Mouse (Mus musculus) liver, postnatal 0 days (tissue): ENCODE data around the gene Rpl31. TPM values are rescaled to one million over a fixed set of nuclear protein-coding genes. Genes with fewer than 3 reads are reported as not detected.

ENCODE experiments used
- ATAC-seq: fragments of 200-750 bp; cut with Nextera tagmentation; 2 replicates; pipeline ENCODE4 v1.8.0; 2017; ENCODE audit warnings: mild to moderate bottlenecking, moderate library complexity
- DNase-seq: peaks from one replicate; pipeline ENCODE4 v3.0.0-alpha.2; 2016
- H3K27ac ChIP-seq: fragments of 300-500 bp; sonication (generic); 2 replicates; pipeline ENCODE4 v1.5.1; 2014; ENCODE audit warnings: antibody characterized with exemption, moderate library complexity, mild to moderate bottlenecking, low read depth
- H3K27me3 ChIP-seq: fragments of 300-500 bp; sonication (generic); 2 replicates; pipeline ENCODE4 v1.6.1; 2014; ENCODE audit warnings: low read length, control low read depth, mixed read lengths; ENCODE audit not compliant: insufficient read depth
- H3K36me3 ChIP-seq: fragments of 300-500 bp; sonication (generic); replicated peaks from 2 replicates; pipeline ENCODE4 v1.6.1; 2014; ENCODE audit warnings: mild to moderate bottlenecking, control low read depth, low read length, moderate library complexity, mixed read lengths; ENCODE audit not compliant: insufficient read depth
- H3K4me1 ChIP-seq: fragments of 300-500 bp; sonication (generic); 2 replicates; pipeline ENCODE4 v1.6.1; 2014; ENCODE audit warnings: antibody characterized with exemption, mild to moderate bottlenecking, control low read depth; ENCODE audit not compliant: insufficient read depth
- H3K4me2 ChIP-seq: fragments of 300-500 bp; sonication (generic); 2 replicates; pipeline ENCODE4 v1.6.1; 2014; ENCODE audit warnings: low read depth, mild to moderate bottlenecking, low read length, moderate library complexity, mixed read lengths
- H3K4me3 ChIP-seq: fragments of 300-500 bp; sonication (generic); 2 replicates; pipeline ENCODE4 v1.5.1; 2014; ENCODE audit warnings: low read depth, low read length
- H3K9ac ChIP-seq: fragments of 300-500 bp; sonication (generic); replicated peaks from 2 replicates; pipeline ENCODE4 v1.6.1; 2014; ENCODE audit warnings: mild to moderate bottlenecking, moderate library complexity
- H3K9me3 ChIP-seq: fragments of 300-500 bp; sonication (generic); 2 replicates; pipeline ENCODE4 v1.6.1; 2016; ENCODE audit warnings: mild to moderate bottlenecking, control low read depth, low read length, mixed read lengths
- CTCF ChIP-seq: sonication (generic); IDR thresholded peaks from 2 replicates; pipeline ENCODE4 v1.5.1; 2016; ENCODE audit warnings: antibody characterized with exemption, low read depth
- EP300 ChIP-seq: IDR thresholded peaks from 2 replicates; pipeline ENCODE4 v1.6.1; 2016; ENCODE audit warnings: antibody characterized with exemption, low read depth, mild to moderate bottlenecking
- WGBS: fragments of 180-500 bp; shearing (Covaris S2); extraction: QIAGEN DNeasy Blood & Tissue Kit; methylation state at CpG from one replicate; pipeline ENCODE4 v1.1.7; 2014; ENCODE audit not compliant: insufficient replicate concordance; 5-methylcytosine and 5-hydroxymethylcytosine counted together
- polyA plus RNA-seq: library from polyadenylated mRNA; unstranded; fragments of >200 nt; fragmentation: Nextera tagmentation; extraction: Ambion mirVana; gene quantifications from 2 replicates; pipeline ENCODE4 v1.2.1, GENCODE M21; 2015

Gene Rpl31
- polyA plus RNA-seq, 1 experiment from 2014 or later, result 306 TPM

GRCm38 (mm10) chr1:39349427-39349826, 18.2 kb upstream of the Rpl31 start:
- no peak overlapping the region for H3K4me3 ChIP-seq
- WGBS, result 77% methylated on average over 7 of the region's 7 CpGs
- no peaks in the 10 kb centered on the region for H3K9me3 ChIP-seq
- H3K9ac ChIP-seq, result no peak overlapping the region
- no peak overlapping the region for H3K4me2 ChIP-seq
- no peak for DNase-seq
- 0 out of 2 replicates have a peak, but pooled peaks cover 3% of the 10 kb centered on the region for H3K36me3 ChIP-seq
- H3K27ac ChIP-seq, result no peak overlapping the region
- no peak for ATAC-seq
- TF ChIP-seq EP300 (no peak), CTCF (no peak)
- H3K4me1 ChIP-seq, result no peaks in the 10 kb centered on the region
- H3K27me3 ChIP-seq, result no peaks in the 10 kb centered on the region; the same call in 1 of the 2 replicates

- Histone ChIP-seq H3K9me3 (no peaks in the 10 kb centered on the region), H3K9ac (no peak overlapping the region), H3K4me2 (no peak overlapping the region), H3K27me3 (no peaks in the 10 kb centered on the region), H3K4me3 (no peak overlapping the region), H3K36me3 (no peaks in the 10 kb centered on the region), H3K27ac (no peak overlapping the region), H3K4me1 (no peaks in the 10 kb centered on the region; the same call in 1 of the 2 replicates)
- ATAC-seq, result no peak
- TF ChIP-seq EP300 (no peak), CTCF (peak; percentile 19; the same call in 1 of the 2 replicates)
- no peak for DNase-seq
- WGBS, result 46% methylated on average over 24 of the region's 24 CpGs
These were observed 5.7 kb upstream of the Rpl31 start for GRCm38 (mm10) chr1:39361754-39362514.

GRCm38 (mm10) chr1:39362515-39362893, 5.1 kb upstream of the Rpl31 start:
- DNase-seq (no peak), ATAC-seq (no peak)
- 49% methylated on average over 7 of the region's 7 CpGs for WGBS
- H3K4me3 ChIP-seq, result no peak overlapping the region
- no peak for TF ChIP-seq CTCF
- no peak for TF ChIP-seq EP300
- H3K27me3 ChIP-seq, result no peaks in the 10 kb centered on the region
- H3K27ac ChIP-seq, result no peak overlapping the region
- no peaks in the 10 kb centered on the region for H3K9me3 ChIP-seq
- no peaks in the 10 kb centered on the region for H3K36me3 ChIP-seq
- H3K9ac ChIP-seq, result no peak overlapping the region
- peaks cover 6% of the 10 kb centered on the region; the same call in 1 of the 2 replicates for H3K4me1 ChIP-seq
- H3K4me2 ChIP-seq, result no peak overlapping the region

GRCm38 (mm10) chr1:39365562-39365961, 2.1 kb upstream of the Rpl31 start:
- Histone ChIP-seq H3K4me2 (no peak overlapping the region), H3K9ac (no peak overlapping the region), H3K9me3 (no peaks in the 10 kb centered on the region), H3K4me3 (no peak overlapping the region), H3K36me3 (peaks cover 15% of the 10 kb centered on the region), H3K27ac (no peak overlapping the region), H3K27me3 (no peaks in the 10 kb centered on the region), H3K4me1 (peaks cover 16% of the 10 kb centered on the region)
- TF ChIP-seq EP300 (no peak), CTCF (no peak)
- DNase-seq, result no peak
- 88% methylated on average over 1 of the region's 1 CpGs for WGBS
- ATAC-seq, result no peak

- TF ChIP-seq CTCF, result no peak
- TF ChIP-seq EP300, result no peak
- Histone ChIP-seq H3K9me3 (no peaks in the 10 kb centered on the region), H3K4me2 (peak overlapping the region; percentile 87), H3K4me1 (peaks cover 16% of the 10 kb centered on the region), H3K4me3 (peak overlapping the region; percentile 96), H3K27ac (0 out of 2 replicates have a peak overlapping the region, but pooled peaks have one; percentile 11), H3K9ac (peak overlapping the region; percentile 62), H3K27me3 (no peaks in the 10 kb centered on the region), H3K36me3 (peaks cover 29% of the 10 kb centered on the region)
- WGBS, result 29% methylated on average over 6 of the region's 6 CpGs
- DNase-seq (no peak), ATAC-seq (no peak)
These were observed 597 bp upstream of the Rpl31 start for GRCm38 (mm10) chr1:39367045-39367444.

- H3K4me2 ChIP-seq, result peak overlapping the region; percentile 87
- DNase-seq, result peak; percentile 60
- H3K9ac ChIP-seq, result peak overlapping the region; percentile 99
- H3K36me3 ChIP-seq, result peaks cover 42% of the 10 kb centered on the region
- peak overlapping the region; percentile 96 for H3K4me3 ChIP-seq
- no peaks in the 10 kb centered on the region for H3K27me3 ChIP-seq
- TF ChIP-seq CTCF (no peak), EP300 (no peak)
- H3K4me1 ChIP-seq, result peaks cover 16% of the 10 kb centered on the region
- H3K27ac ChIP-seq, result peak overlapping the region; percentile 92
- H3K9me3 ChIP-seq, result no peaks in the 10 kb centered on the region
- under 1% methylated on average over 34 of the region's 34 CpGs for WGBS
- ATAC-seq, result peak; percentile 33
These were observed 712 bp downstream of the Rpl31 start for GRCm38 (mm10) chr1:39368267-39368841.
